Mouse (Mus musculus): Measurements from ENCODE around the gene Zfp27. TPM values are rescaled to one million over a fixed set of nuclear protein-coding genes. Genes with fewer than 3 reads are reported as not detected.
A peak's percentile ranks its signal among the peaks of the same experiment; 100 is the strongest.
"Not testable (repeated sequence)": the region's sequence is repeated elsewhere in the genome, so short reads cannot be mapped to it uniquely, and the experiment has no call there.

Gene Zfp27
- polyA plus RNA-seq, 1 experiment from 2014 or later, result 9.6 TPM

GRCm38 (mm10) chr7:29907206-29907605 is 834 bp upstream of the Zfp27 start:
- no peak overlapping the region for H3K4me2 ChIP-seq (ENCODE audit: low read depth, low read length)
- WGBS, result 85% methylated on average over 5 of the region's 5 CpGs
- no peak for ATAC-seq (replicated peaks; ENCODE audit: extremely low read depth, insufficient read depth, low FRiP score)

GRCm38 (mm10) chr7:29906682-29907058 is 298 bp upstream of the Zfp27 start:
- Histone ChIP-seq H3K9ac (ENCODE audit: low read length) (peak overlapping the region; percentile 84), H3K4me3 (ENCODE audit: low read length) (peak overlapping the region; percentile 70), H3K27ac (ENCODE audit: low read length) (peak overlapping the region; percentile 98), H3K36me3 (ENCODE audit: control insufficient read depth, insufficient read depth) (peaks cover 15% of the 10 kb centered on the region), H3K9me3 (replicated peaks; ENCODE audit: control insufficient read depth, low read length) (no peaks in the 10 kb centered on the region), H3K4me1 (ENCODE audit: control insufficient read depth, insufficient read depth, low read length) (peaks cover 18% of the 10 kb centered on the region), H3K4me2 (ENCODE audit: low read depth, low read length) (peak overlapping the region; percentile 85), H3K27me3 (ENCODE audit: control insufficient read depth, insufficient read depth, low read length) (no peaks in the 10 kb centered on the region)
- ATAC-seq (replicated peaks; ENCODE audit: extremely low read depth, insufficient read depth, low FRiP score), result no peak
- 23% methylated on average over 8 of the region's 8 CpGs for WGBS

More at GRCm38 (mm10) chr7:29907206-29907605, 834 bp upstream of the Zfp27 start:
- Histone ChIP-seq H3K4me1 (ENCODE audit: control insufficient read depth, insufficient read depth, low read length) (peaks cover 18% of the 10 kb centered on the region), H3K4me3 (ENCODE audit: low read length) (no peak overlapping the region), H3K36me3 (ENCODE audit: control insufficient read depth, insufficient read depth) (peaks cover 20% of the 10 kb centered on the region), H3K27me3 (ENCODE audit: control insufficient read depth, insufficient read depth, low read length) (no peaks in the 10 kb centered on the region), H3K9ac (ENCODE audit: low read length) (no peak overlapping the region), H3K27ac (ENCODE audit: low read length) (peak overlapping the region; percentile 98; the same call in 1 of the 2 replicates), H3K9me3 (replicated peaks; ENCODE audit: control insufficient read depth, low read length) (no peaks in the 10 kb centered on the region)

GRCm38 (mm10) chr7:29904101-29904500 is 2.3 kb downstream of the Zfp27 start:
- Histone ChIP-seq H3K27ac (ENCODE audit: low read length) (no peak overlapping the region), H3K4me3 (ENCODE audit: low read length) (no peak overlapping the region), H3K27me3 (ENCODE audit: control insufficient read depth, insufficient read depth, low read length) (no peaks in the 10 kb centered on the region), H3K4me2 (ENCODE audit: low read depth, low read length) (no peak overlapping the region), H3K9ac (ENCODE audit: low read length) (no peak overlapping the region), H3K36me3 (ENCODE audit: control insufficient read depth, insufficient read depth) (peaks cover 22% of the 10 kb centered on the region), H3K9me3 (replicated peaks; ENCODE audit: control insufficient read depth, low read length) (no peaks in the 10 kb centered on the region), H3K4me1 (ENCODE audit: control insufficient read depth, insufficient read depth, low read length) (peaks cover 5% of the 10 kb centered on the region)
- no peak for ATAC-seq (replicated peaks; ENCODE audit: extremely low read depth, insufficient read depth, low FRiP score)
- 96% methylated on average over 4 of the region's 4 CpGs for WGBS

GRCm38 (mm10) chr7:29898351-29898750 is 8.0 kb downstream of the Zfp27 start:
- peaks cover 29% of the 10 kb centered on the region for H3K9me3 ChIP-seq (replicated peaks; ENCODE audit: control insufficient read depth, low read length)
- peaks cover 74% of the 10 kb centered on the region for H3K36me3 ChIP-seq (ENCODE audit: control insufficient read depth, insufficient read depth)
- ATAC-seq (replicated peaks; ENCODE audit: extremely low read depth, insufficient read depth, low FRiP score), result no peak
- WGBS, result 95% methylated on average over 4 of the region's 4 CpGs
- H3K4me1 ChIP-seq (ENCODE audit: control insufficient read depth, insufficient read depth, low read length), result no peaks in the 10 kb centered on the region
- H3K4me3 ChIP-seq (ENCODE audit: low read length), result no peak overlapping the region
- H3K27me3 ChIP-seq (ENCODE audit: control insufficient read depth, insufficient read depth, low read length), result no peaks in the 10 kb centered on the region
- H3K27ac ChIP-seq (ENCODE audit: low read length), result no peak overlapping the region
- no peak overlapping the region for H3K9ac ChIP-seq (ENCODE audit: low read length)
- H3K4me2 ChIP-seq (ENCODE audit: low read depth, low read length), result no peak overlapping the region

GRCm38 (mm10) chr7:29892756-29893155 is 13.6 kb downstream of the Zfp27 start:
- Histone ChIP-seq H3K4me3 (ENCODE audit: low read length) (no peak overlapping the region), H3K4me2 (ENCODE audit: low read depth, low read length) (no peak overlapping the region), H3K27ac (ENCODE audit: low read length) (no peak overlapping the region), H3K9me3 (replicated peaks; ENCODE audit: control insufficient read depth, low read length) (peaks cover 29% of the 10 kb centered on the region), H3K9ac (ENCODE audit: low read length) (no peak overlapping the region), H3K36me3 (ENCODE audit: control insufficient read depth, insufficient read depth) (peaks cover 71% of the 10 kb centered on the region), H3K27me3 (ENCODE audit: control insufficient read depth, insufficient read depth, low read length) (no peaks in the 10 kb centered on the region), H3K4me1 (ENCODE audit: control insufficient read depth, insufficient read depth, low read length) (no peaks in the 10 kb centered on the region)
- ATAC-seq (replicated peaks; ENCODE audit: extremely low read depth, insufficient read depth, low FRiP score), result no peak
- 94% methylated on average over 4 of the region's 4 CpGs for WGBS

- Histone ChIP-seq H3K9ac (ENCODE audit: low read length) (no peak overlapping the region), H3K4me2 (ENCODE audit: low read depth, low read length) (no peak overlapping the region), H3K4me3 (ENCODE audit: low read length) (no peak overlapping the region), H3K27ac (ENCODE audit: low read length) (no peak overlapping the region), H3K27me3 (ENCODE audit: control insufficient read depth, insufficient read depth, low read length) (no peaks in the 10 kb centered on the region), H3K36me3 (ENCODE audit: control insufficient read depth, insufficient read depth) (peaks cover 50% of the 10 kb centered on the region), H3K9me3 (replicated peaks; ENCODE audit: control insufficient read depth, low read length) (peaks cover 41% of the 10 kb centered on the region), H3K4me1 (ENCODE audit: control insufficient read depth, insufficient read depth, low read length) (no peaks in the 10 kb centered on the region)
- no peak for ATAC-seq (replicated peaks; ENCODE audit: extremely low read depth, insufficient read depth, low FRiP score)
- 96% methylated on average over 7 of the region's 7 CpGs for WGBS
Observed at GRCm38 (mm10) chr7:29890501-29890900, 15.9 kb downstream of the Zfp27 start.

GRCm38 (mm10) chr7:29880916-29881315 is 25.5 kb downstream of the Zfp27 start:
- Histone ChIP-seq H3K4me3 (ENCODE audit: low read length) (no peak overlapping the region), H3K36me3 (ENCODE audit: control insufficient read depth, insufficient read depth) (peaks cover 6% of the 10 kb centered on the region), H3K27ac (ENCODE audit: low read length) (no peak overlapping the region), H3K4me2 (ENCODE audit: low read depth, low read length) (no peak overlapping the region), H3K9ac (ENCODE audit: low read length) (no peak overlapping the region), H3K4me1 (ENCODE audit: control insufficient read depth, insufficient read depth, low read length) (no peaks in the 10 kb centered on the region), H3K9me3 (replicated peaks; ENCODE audit: control insufficient read depth, low read length) (peaks cover 18% of the 10 kb centered on the region), H3K27me3 (ENCODE audit: control insufficient read depth, insufficient read depth, low read length) (no peaks in the 10 kb centered on the region)
- no peak for ATAC-seq (replicated peaks; ENCODE audit: extremely low read depth, insufficient read depth, low FRiP score)
- WGBS, result 86% methylated on average over 7 of the region's 7 CpGs

- Histone ChIP-seq H3K9me3 (replicated peaks; ENCODE audit: control insufficient read depth, low read length) (peaks cover 22% of the 10 kb centered on the region), H3K4me1 (ENCODE audit: control insufficient read depth, insufficient read depth, low read length) (no peaks in the 10 kb centered on the region), H3K4me2 (ENCODE audit: low read depth, low read length) (no peak overlapping the region), H3K4me3 (ENCODE audit: low read length) (no peak overlapping the region), H3K27me3 (ENCODE audit: control insufficient read depth, insufficient read depth, low read length) (no peaks in the 10 kb centered on the region), H3K27ac (ENCODE audit: low read length) (no peak overlapping the region), H3K9ac (ENCODE audit: low read length) (no peak overlapping the region), H3K36me3 (ENCODE audit: control insufficient read depth, insufficient read depth) (peaks cover 15% of the 10 kb centered on the region)
- 72% methylated on average over 7 of the region's 7 CpGs for WGBS
- no peak for ATAC-seq (replicated peaks; ENCODE audit: extremely low read depth, insufficient read depth, low FRiP score)
Observed at GRCm38 (mm10) chr7:29880056-29880455, 26.3 kb downstream of the Zfp27 start.

- H3K4me3 ChIP-seq (ENCODE audit: low read length); H3K27me3 ChIP-seq (ENCODE audit: control insufficient read depth, insufficient read depth, low read length); H3K4me1 ChIP-seq (ENCODE audit: control insufficient read depth, insufficient read depth, low read length); H3K9ac ChIP-seq (ENCODE audit: low read length); ATAC-seq (replicated peaks; ENCODE audit: extremely low read depth, insufficient read depth, low FRiP score); H3K4me2 ChIP-seq (ENCODE audit: low read depth, low read length); H3K27ac ChIP-seq (ENCODE audit: low read length): not testable (repeated sequence)
- 92% methylated on average over 9 of the region's 9 CpGs for WGBS
- H3K9me3 ChIP-seq (replicated peaks; ENCODE audit: control insufficient read depth, low read length), result peaks cover 24% of the 10 kb centered on the region
- H3K36me3 ChIP-seq (ENCODE audit: control insufficient read depth, insufficient read depth), result peaks cover 30% of the 10 kb centered on the region
Observed at GRCm38 (mm10) chr7:29877561-29877960, 28.8 kb downstream of the Zfp27 start.

Data from heart, embryonic 16.5 days (tissue).